Mouse (Mus musculus) kidney, adult 18-20 months (tissue): ENCODE measurements at regions not wholly inside any gene's neighbourhood (a gene's known extent, or its start where the extent isn't known, plus 50 kb on each side); places are given as distances from the start of the nearest gene placed in this dataset.

ENCODE experiments used
- DNase-seq: peaks from one replicate; pipeline ENCODE4 v3.0.0; 2021

GRCm38 (mm10) chr5:129449931-129450573, 51.0 kb upstream of the Sfswap start:
- DNase-seq = no peak
